Mouse (Mus musculus) liver, adult 2 months (tissue): ENCODE data around the gene Cadm3.

Experiments
- CTCF ChIP-seq: fragments of 200-500 bp; IDR thresholded peaks from 2 replicates; pipeline ENCODE4 v1.5.1; 2011; ENCODE audit warnings: low read depth, low read length, control low read depth
- POLR2A ChIP-seq: fragments of 200-500 bp; IDR thresholded peaks from 2 replicates; pipeline ENCODE4 v1.6.1; 2011; ENCODE audit warnings: low read length, control low read depth; ENCODE audit not compliant: insufficient read depth; ENCODE audit errors: extremely low read depth

DNA sequence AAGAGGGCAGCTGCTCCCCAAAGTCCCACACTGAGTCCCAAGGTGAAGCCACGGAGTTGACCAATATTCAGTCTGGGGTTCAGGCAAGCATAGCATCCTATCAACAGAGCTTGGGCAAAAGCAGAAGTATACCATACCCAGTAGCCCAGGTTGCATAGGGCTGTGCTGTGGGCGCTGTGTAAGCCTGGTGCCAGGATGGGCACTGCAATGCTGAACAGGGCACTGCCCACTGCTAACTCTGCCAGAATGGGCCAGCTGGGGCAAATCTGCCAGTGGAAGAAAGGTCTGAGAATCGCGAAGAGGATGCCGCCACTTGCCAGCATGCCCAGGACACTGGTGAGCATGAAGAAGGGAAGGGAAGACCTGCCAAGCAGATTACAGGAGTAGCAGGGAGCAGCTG lies 35.1 kb downstream of the Cadm3 start:
- TF ChIP-seq CTCF (no peak), POLR2A (no peak)
